Mouse (Mus musculus) left cerebral cortex, postnatal 25 days (tissue): ENCODE results near the gene Rnf212b. TPM values are rescaled to one million over a fixed set of nuclear protein-coding genes. Genes with fewer than 3 reads are reported as not detected.
A peak's percentile ranks its signal among the peaks of the same experiment; 100 is the strongest.

Experiments used
- DNase-seq, 2 experiments: peaks; one replicate each; pipeline ENCODE4 v3.0.0; 2022; ENCODE audit warnings: low spot score in 2 of 2, mixed read lengths in 1 of 2
- intact Hi-C: fragments of 180-260 bp; cut with DNase I; formaldehyde crosslinking; loops from one replicate; pipeline ENCODE4 v1.15.1; 2025
- total RNA-seq, 2 experiments: library from RNA; stranded (reverse); gene quantifications; 2 replicates each; pipeline ENCODE4 v1.2.3; 2021

The Rnf212b gene
- total RNA-seq, 2 experiments from 2014 or later = not detected

DNA sequence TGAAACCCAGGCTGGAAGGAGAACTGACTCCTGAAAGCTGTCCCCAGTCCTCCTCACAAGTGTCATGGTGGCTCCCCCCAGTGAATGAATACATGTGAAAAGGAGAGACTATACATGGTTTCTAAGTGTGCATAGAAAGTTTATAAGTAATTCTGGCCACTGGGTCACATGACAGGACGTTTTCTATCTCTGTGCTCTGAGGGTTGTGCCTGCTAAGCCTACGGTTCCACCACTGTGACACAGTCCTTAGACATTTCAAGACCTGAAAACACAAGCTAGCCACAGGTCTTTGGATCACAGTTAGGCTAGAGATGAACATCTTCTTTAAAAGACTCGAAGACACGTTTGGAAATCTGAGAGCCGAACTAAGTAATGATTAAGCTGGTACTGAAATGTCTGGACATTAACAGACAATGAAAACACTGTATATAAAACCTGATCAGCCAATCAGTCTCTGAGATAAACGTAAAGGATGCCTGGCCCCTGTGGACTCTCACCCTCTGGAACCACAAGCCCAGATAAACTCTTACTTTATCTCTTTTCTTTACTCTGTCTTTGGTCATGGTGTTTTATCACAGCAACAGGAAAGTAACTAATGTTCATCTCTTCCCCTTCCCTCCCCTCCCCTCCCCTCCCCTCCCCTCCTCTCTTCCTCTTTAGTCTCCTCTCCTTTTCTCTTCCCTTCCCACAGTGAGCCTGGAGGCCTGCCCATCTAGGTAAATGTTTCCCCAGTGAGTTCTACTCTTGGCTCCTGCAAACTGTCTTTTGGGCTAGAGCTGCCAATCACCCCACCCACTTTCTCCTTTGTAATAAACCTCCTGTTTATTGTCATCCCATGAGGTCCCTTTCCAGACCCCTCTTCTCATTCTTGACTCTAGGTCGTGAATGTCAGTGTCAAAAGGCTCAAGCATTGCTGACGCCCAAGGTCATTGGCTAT lies 19.8 kb upstream of the Rnf212b start:
- DNase-seq = no peak
- intact Hi-C loops = no loop called here

DNA sequence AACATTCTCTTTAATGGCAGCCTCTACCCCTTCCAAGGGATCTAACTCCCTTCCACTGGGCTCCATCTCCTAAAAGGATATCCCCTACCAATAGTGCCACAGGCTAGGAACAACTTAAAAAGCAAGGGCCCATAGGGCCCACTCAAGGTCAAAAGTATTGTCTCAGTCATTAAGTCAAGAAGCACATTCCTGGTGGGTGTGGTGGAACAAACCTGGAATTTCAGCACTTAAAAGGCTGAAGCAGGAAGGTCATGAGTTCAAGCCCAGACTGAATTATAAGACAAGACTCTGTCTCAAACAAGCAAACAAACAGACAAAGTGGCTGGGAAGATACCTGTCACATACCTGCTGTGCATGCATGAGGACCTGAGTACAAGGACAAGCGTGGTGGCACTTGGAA lies 18.0 kb upstream of the Rnf212b start:
- intact Hi-C loops = no loop called here
- no peak for DNase-seq

DNA sequence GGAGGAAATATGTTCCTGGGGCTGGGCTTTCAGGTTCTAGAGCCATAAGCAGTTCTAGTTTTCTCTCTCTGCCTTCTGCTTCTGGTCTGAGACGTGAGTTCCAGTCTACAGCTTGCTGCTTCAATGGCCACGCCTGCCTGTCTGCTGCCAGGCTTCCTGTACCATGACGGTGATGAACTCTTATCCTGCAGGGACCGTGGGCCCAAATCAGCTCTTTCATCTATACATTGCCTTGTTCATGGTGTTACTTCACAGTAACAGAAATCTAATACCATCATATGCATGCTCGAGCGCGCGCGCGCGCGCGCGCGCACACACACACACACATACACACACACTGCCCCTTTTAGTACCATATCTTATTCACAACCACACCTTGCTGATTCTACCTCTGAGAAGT lies 17.2 kb upstream of the Rnf212b start:
- intact Hi-C loops = no loop called here

DNA sequence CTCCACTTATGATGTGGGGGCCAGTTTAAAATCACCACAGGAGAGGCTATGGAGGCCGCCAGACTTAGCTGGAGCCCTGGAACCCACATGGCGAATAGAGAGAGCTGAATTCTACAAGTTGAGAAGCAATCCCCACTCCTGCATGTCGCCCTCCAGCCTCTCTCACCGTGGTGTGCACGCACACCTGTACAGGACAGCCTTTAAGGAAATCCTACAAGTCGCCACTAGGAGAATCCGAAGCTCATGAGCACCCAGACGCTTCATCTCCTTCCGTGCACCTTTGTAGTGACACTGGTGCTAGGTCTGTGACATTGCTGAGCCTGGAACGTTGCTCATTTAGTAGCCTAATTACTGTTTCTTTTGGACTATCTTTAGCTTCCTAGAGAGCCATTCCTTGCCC lies 14.3 kb upstream of the Rnf212b start:
- DNase-seq = no peak
- intact Hi-C loops = no loop called here

More for the DNA sequence above, 17.2 kb upstream of the Rnf212b start:
- DNase-seq = no peak

DNA sequence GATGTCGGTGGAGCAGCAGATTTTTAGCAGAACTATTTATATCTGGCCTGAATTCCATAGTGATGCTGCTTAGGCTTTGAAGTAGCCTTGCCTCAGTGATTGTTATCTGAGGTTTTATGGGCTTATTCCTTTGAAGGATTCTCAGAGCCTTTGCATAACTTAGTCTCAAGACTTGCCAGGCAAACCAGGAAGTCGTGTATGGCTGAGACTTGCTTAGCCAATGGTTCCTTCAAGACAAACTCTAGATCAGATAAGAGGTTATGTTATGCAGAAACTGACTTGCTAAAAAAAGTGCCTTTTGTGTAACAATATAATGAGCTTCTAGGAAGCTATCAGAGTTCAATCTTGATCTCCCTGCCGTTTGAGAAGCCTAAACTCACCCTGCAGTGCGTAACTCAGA lies 11.5 kb upstream of the Rnf212b start:
- intact Hi-C loops = no loop called here
- no peak for DNase-seq

DNA sequence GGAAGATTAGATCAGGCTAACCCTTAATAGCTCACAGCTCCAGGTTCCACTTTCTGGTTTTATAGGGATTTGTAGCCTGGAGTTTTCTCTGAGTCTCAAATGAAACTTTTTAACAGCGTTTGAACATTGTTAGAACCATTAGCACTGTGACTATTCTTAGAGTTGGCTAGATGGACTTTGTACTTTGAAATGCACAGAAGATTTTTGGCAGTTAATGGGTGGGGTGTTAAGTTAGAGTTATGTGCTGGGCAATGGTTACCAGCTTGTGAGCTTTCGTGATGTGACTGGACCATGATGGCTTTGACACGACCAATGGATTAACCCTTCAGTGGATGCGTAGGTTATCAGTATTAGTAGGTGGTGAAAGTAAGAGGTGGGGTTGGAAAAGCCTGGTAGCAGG lies 7.8 kb upstream of the Rnf212b start:
- intact Hi-C loops = no loop called here

DNA sequence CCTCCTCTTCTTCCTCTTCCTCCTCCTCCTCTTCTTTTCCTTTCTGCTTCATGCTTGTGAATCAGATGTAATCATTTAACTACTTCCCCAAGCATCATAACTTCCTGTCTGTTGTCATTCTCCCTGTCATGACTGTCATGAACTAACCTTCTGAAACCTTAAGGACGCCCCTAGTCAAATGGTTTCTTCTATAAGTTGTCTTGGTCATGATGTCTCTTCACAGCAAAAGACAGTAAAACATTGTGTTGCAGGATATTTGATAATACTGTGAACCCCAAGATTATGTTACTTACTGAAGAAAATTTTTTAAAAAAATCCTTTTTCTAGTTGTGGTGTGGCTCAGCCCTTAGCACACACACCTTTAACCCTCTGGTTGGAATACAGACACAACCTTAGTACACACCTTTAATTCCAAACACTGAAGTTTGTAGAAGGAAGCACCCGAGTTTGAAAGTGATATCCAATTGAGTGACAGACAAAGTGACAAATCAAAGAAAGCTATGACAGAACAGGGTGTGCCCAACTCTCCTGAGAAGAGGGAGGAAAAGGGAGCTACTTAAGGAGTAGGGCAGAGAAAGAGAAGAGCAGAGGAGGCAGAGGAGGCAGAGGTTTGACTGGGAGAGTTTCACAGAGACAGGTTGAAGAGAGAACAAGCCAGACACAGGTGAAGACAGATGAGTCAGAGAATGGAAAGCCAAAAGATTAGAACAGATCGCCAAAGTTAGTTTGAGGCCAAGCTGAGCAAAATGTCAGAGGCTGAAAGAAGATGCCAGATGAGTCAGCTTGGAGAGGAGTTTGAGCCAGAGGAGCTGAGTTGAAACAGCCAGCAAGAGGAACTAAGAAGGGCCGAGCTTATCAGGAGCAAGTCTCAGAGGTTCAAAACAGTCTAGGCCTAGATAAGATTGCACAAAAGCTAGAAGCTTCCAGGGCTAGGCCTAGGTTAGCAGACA lies 4.9 kb upstream of the Rnf212b start:
- intact Hi-C loops = no loop called here

More for the DNA sequence above, 7.8 kb upstream of the Rnf212b start:
- DNase-seq = no peak

DNA sequence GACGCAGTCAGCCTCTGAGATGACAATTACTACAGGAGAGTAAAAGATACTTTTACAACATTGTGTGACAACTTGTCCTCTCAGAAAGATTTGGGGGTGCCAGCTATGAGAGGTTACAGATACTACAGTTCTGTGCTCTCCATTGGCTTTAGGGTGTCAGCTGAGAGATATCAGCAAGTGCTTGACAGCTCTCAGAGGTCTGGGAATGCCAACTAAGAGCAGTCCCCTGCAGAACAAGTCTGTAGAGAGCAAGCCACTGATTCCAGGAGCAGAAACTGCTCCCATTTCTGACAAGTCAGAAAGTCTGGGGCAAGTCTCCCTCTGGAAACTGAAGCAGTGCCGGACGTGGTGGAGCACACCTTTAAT lies 4.3 kb upstream of the Rnf212b start:
- intact Hi-C loops = no loop called here
- no peak for DNase-seq

More for the DNA sequence above, 4.9 kb upstream of the Rnf212b start:
- DNase-seq = peak in 1 of 2 experiments; percentile 17

DNA sequence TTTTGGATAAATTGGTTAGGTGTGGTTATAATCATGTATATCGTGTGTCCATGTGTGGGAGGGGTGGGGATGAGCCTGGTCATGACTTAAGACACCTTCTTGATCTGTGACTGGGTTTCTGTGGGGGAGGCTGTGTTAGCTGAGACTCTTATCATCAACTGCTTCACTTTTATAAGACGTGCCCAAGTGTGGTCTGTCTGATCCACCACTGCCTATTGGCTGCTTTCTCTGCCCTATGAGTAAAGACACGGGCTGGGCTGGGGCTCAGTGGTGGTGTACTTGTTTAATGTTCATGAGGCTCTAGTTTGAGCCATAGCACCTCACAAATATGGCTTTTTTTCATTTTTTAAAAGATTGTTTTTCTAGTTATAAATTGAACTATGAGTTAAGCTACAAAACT lies 1.8 kb downstream of the Rnf212b start:
- no peak for DNase-seq
- intact Hi-C loops = no loop called here

DNA sequence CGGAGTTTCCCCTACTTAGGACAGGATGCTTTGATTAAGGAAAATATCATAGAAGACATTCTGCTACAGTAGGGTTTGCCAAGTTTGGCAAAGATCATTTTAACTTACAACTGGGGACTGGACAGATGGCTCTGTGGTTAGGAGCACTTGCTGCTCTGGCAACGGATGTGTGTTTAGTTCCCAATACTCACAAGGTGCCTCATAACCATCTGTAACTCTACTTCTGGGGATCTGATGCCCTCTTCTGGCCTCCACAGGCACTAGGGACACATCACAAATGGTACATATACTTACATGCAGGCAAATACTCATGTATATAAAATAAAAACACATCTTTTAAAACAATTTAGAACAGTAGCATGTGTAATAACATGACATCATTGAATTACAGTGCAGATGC lies 3.9 kb downstream of the Rnf212b start:
- DNase-seq = peak in 1 of 2 experiments; percentile 40
- intact Hi-C loops = loop anchor here (1.0 kb wide), 1 partner anchor 103 kb away; no protein-coding TSS in a partner anchor

DNA sequence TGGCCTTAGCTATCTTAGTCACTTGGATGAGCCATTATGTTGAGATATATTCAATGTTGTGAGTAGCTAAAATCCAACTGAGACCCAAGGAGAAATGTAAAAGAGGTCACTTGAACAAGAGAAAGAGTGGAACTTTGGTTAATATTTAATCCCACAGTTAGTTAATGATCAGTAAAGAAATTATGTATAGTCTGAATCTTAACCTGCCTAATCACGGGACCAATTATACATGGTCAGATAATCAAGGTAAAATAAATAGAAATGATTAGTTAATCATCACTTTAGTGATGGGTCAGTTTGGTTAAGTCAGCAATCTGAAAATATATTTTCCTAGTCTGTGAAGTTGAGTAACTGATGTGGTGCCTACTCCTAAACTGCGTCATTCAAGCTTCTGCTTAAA lies 8.4 kb downstream of the Rnf212b start:
- intact Hi-C loops = no loop called here
- no peak for DNase-seq

DNA sequence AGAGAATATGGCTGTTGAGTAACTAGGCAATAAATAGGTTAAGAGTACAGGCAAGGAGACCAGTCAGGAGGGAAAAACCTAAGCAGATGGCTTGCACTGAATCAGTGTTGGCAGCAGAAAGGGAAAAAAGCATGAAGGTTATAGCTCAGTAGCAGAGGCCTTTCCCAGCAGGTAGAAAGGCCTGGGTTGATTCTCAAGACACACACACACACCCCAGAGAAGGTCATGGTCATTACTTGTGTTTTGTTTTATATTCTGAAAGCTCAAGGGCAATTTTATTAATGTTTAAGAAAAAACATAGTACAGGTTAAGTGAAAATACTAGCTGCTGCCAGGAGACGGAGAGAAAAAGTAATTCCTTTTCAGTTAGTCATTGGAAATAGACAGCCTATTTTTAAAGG lies 9.8 kb downstream of the Rnf212b start:
- intact Hi-C loops = no loop called here

DNA sequence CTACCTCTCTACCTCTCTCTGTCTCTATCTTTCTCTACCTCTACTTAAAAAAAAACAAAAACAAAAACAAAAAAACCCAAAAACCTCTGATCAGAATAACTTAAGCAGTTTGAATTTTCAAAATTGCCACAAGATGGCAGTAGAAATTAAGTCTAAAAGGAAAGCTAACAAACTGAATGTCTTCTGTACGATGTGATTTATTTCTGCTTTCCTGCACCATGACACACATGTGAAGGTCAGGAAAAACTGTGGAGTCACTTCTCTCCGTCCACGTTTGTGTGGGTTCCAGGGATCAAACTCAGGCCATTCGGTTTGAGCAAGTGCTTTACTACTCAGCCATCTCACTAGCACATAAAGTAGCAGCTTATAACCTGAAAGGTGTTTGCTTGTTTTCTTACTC lies 29.5 kb downstream of the Rnf212b start:
- intact Hi-C loops = loop anchor here (2.0 kb wide), 1 partner anchor 171 kb away; the partner anchor contains the start of gene Ngdn
- peak; percentile 5 to 16 for DNase-seq

More for the DNA sequence above, 9.8 kb downstream of the Rnf212b start:
- DNase-seq = no peak

DNA sequence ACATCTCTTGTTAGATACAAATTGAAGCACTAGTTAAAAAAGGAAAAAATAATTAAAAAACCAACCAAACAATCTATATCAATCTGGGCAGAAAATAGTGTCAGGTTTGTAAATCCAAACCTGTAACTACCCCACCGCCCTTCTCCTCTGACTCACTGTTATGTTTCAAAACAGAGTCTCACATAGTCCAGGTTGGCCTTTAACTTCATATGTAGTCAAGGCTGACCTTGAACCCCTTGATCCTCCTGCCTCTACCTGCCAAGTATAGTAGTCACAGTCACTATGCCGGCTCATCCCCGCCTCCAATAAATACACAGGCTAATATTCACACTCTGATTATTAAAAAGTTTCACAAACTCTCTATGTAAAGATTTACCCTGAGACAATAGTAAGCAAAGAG lies 41.8 kb downstream of the Rnf212b start:
- DNase-seq = no peak
- intact Hi-C loops = no loop called here

DNA sequence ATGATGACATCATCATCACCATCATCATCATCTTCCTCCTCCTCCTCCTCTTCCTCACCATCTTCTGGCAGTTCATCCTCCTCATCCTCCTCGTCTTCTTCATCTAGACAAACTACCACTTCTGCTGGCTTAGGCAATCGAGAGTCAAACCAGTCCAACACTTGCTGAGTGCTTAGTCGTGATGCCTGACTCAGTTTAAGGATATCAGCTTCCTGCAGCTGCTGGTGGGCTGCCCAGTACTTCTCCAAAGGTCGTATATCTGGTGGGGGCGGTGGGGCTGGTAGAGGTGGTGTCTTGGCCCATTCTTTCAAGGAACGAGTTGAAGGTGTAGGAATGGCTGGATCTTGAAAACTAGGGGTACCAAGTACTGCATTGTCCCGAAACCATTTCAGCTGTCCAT lies 42.8 kb downstream of the Rnf212b start:
- intact Hi-C loops = no loop called here
- no peak for DNase-seq

DNA sequence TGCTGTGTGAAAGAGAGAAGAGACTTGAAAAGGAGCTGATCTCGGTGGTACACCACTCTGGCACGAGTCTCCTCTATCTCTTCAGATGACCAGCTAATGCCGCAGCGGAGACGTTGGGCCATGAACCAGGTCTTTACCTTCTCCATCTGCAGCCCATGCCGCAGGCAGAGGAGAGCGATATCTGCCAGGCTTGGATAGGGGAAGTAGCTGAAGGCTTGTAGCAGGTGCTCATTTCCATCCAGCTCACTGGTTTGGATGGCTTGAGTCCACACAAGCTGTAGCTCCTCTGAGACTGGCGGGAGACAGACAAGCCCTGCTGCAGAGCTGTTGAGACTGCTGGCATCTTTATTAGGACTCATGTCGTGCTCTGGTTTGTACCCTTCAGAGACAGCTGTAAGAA lies 44.0 kb downstream of the Rnf212b start:
- intact Hi-C loops = no loop called here
- no peak for DNase-seq

DNA sequence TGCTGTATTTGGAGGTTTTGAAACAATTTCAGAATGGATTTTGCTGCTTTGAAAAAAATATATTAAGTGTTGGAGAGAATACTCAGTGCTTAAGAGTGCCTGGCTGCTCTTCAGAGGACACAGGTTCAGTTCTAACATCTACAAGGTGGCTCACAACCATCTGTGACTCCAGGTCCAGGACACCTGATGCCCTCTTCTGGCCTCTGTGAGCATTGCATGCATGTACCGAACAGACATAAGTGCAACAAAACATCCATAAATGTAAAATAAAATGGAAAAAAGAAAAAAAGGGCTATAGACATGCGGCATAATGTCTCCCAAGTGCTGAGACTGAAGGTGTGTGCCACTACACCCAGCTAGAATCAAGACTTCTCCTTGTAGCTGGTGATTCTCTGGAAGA lies 46.6 kb downstream of the Rnf212b start:
- DNase-seq = peak; percentile 60 to 72
- intact Hi-C loops = loop anchor here (5.0 kb wide), 1 partner anchor 148 kb away; the partner anchor contains the start of gene Cebpe

DNA sequence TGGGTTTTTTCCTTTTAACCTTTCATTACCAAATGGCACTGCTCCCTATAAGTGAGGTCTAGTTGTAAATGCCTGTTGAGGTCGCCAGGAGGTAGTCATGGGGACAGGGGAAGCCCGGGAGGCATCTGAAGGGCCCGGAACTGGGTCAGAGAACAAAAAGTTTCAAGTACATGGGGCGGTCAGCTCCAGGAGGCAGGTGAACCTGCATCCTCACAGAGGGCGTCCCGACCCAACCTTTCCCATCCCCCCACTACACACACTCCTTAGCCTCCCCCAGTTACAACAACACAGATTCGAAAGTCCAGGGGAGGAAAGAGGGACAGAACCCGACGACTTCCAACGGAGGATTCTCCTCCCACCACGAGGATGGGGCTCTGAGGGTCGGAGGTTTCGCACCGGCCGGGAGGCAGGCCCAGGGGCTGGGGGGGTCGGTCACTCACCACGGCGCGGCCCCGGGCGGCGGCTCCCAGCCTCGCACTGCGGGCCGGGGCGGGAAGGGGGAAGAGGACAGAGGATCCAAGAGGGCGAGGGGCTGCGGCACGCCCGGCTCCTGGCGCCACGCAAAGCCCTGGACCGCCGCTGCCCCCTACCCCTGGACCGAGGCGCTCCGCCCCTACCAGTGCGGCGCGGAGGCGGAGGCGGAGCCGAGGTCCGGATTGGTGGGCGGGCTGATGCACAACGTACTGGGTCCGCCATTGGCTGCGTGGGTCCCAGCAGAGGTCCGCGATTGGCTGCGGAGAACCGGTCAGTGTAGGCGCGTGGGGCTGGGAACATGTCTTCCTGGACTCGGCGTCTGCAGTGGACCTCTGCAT lies 49.8 kb downstream of the Rnf212b start:
- DNase-seq = peak; percentile 94 to 96
- intact Hi-C loops = loop anchor here (1.0 to 5.0 kb wide), 2 partner anchors 13 to 151 kb away; partner anchors contain the start of gene Cebpe

DNA sequence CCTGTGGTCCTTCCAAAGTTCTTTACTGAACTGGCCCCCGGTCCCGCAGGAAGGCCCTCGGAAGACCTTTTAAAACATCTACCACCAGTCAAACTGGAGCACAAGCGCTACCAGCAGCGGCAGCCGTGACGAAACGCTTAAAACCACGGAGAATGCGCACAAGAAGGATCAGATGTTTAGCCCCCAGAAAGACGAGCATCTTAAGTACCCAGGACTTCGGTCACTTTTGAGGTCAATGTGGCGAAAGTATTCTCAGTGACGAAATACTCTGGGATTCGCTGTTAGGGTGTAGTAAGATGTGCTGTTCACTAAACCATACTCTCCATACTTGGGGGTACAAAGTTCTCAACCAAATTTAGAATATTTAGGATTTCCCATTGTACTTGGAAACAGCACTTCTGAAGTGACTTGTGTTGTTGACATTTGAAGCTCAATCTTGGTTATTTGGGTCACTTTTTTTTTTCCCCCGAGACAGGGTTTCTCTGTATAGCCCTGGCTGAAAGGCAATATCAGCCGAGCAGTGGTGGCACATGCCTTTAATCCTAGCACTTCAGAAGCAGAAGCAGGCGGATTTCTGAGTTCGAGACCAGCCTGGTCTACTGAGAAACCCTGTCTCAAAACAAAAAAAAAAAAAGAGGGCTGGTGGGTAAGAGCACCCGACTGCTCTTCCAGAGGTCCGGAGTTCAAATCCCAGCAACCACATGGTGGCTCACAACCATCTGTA lies 50.5 kb downstream of the Rnf212b start:
- intact Hi-C loops = loop anchor here (1.0 to 5.0 kb wide), 2 partner anchors 12 to 152 kb away; partner anchors contain the start of gene Cebpe
- DNase-seq = no peak
